Comparison of ENCODE assay signal across 19 mouse cellular contexts in genomic region chr16:29808851-29809250, GRCm38 (mm10).
A peak's percentile ranks its signal among the peaks of the same experiment; 100 is the strongest.
DNase-seq lines count a peak whose midpoint lies in the region; ATAC-seq lines count a peak whose summit lies in the region.
"Had no signal": no experiment of that assay in that cellular context is flagged by ENCODE, and none has a peak within 500 bp of the region (broad histone marks: within the 10 kb centered on the region; RNA-seq: fewer than 3 reads in every experiment).

No protein-coding gene starts in this region.

- H3K4me1 ChIP-seq in forebrain, embryonic 16.5 days (replicated peaks; ENCODE audit: control insufficient read depth, insufficient read depth, low read length), result peaks cover 10% of the 10 kb centered on the region
- H3K4me1 ChIP-seq in forebrain, embryonic 10.5 days, result peaks cover 13% of the 10 kb centered on the region

- H3K9me3 ChIP-seq in forebrain, embryonic 16.5 days (ENCODE audit: control insufficient read depth, low read length), result no peaks in the 10 kb centered on the region
- H3K9me3 ChIP-seq in forebrain, embryonic 10.5 days, result no peaks in the 10 kb centered on the region
- H3K9me3 ChIP-seq: embryonic facial prominence, embryonic 15.5 days; heart, embryonic 10.5 days; limb, embryonic 10.5 days; stomach, embryonic 15.5 days had no signal

- 57% methylated on average over 4 of the region's 4 CpGs for WGBS in forebrain, embryonic 16.5 days
- 87% methylated on average over 4 of the region's 4 CpGs for WGBS in forebrain, embryonic 10.5 days

- H3K27ac ChIP-seq in forebrain, embryonic 16.5 days (ENCODE audit: low read length), result no peak overlapping the region
- H3K27ac ChIP-seq in forebrain, embryonic 10.5 days, result no peak overlapping the region
- H3K27ac ChIP-seq: embryonic facial prominence, embryonic 15.5 days; heart, embryonic 10.5 days; limb, embryonic 10.5 days had no signal

- no peak overlapping the region for H3K9ac ChIP-seq in forebrain, embryonic 16.5 days (replicated peaks; ENCODE audit: low read depth, low read length)
- H3K9ac ChIP-seq: embryonic facial prominence, embryonic 15.5 days; liver, postnatal 0 days; stomach, embryonic 15.5 days had no signal

- no peaks in the 10 kb centered on the region for H3K27me3 ChIP-seq in forebrain, embryonic 16.5 days (replicated peaks; ENCODE audit: control insufficient read depth, insufficient read depth, low read length)
- peaks cover 56% of the 10 kb centered on the region for H3K27me3 ChIP-seq in forebrain, embryonic 10.5 days (ENCODE audit: poor library complexity, severe bottlenecking)
- H3K27me3 ChIP-seq: stomach, embryonic 15.5 days had no signal

- H3K4me3 ChIP-seq in forebrain, embryonic 16.5 days (replicated peaks; ENCODE audit: low read length), result no peak overlapping the region
- no peak overlapping the region for H3K4me3 ChIP-seq in forebrain, embryonic 10.5 days
- H3K4me3 ChIP-seq: embryonic facial prominence, embryonic 15.5 days; heart, embryonic 10.5 days; limb, embryonic 10.5 days; stomach, embryonic 15.5 days had no signal

- H3K4me2 ChIP-seq in forebrain, embryonic 16.5 days (ENCODE audit: low read length), result no peak overlapping the region
- H3K4me2 ChIP-seq: embryonic facial prominence, embryonic 15.5 days; stomach, embryonic 15.5 days had no signal

- DNase-seq in forebrain, embryonic 10.5 days (ENCODE audit: extremely low spot score, low spot score), result no peak
- peak; percentile 24 for DNase-seq in layer of hippocampus, adult 9-11 months
- DNase-seq in layer of hippocampus, postnatal 25 days (ENCODE audit: extremely low spot score in 1 of 2, low spot score in 1 of 2), result no peak
- DNase-seq in thymus, postnatal 0 days (ENCODE audit: low spot score), result peak; percentile 42
- no peak for DNase-seq in thymus, adult 18-20 months
- no peak for DNase-seq in cerebellum, adult 8-10 months
- DNase-seq: adrenal gland, postnatal 14 days; cerebellum, adult 11-12 months; cerebellum, postnatal 36 days; kidney, adult 8-10 months; kidney, postnatal 14 days; liver, postnatal 0 days; lung, postnatal 14 days; thymus, postnatal 36 days had no signal

- ATAC-seq in forebrain, embryonic 16.5 days, result peak; percentile 21; the same call in 1 of the 2 replicates
- ATAC-seq: liver, postnatal 0 days had no signal

- H3K36me3 ChIP-seq in forebrain, embryonic 16.5 days (ENCODE audit: control insufficient read depth, insufficient read depth), result no peaks in the 10 kb centered on the region
- no peaks in the 10 kb centered on the region for H3K36me3 ChIP-seq in forebrain, embryonic 10.5 days (replicated peaks)
- H3K36me3 ChIP-seq: embryonic facial prominence, embryonic 15.5 days; heart, embryonic 10.5 days; limb, embryonic 10.5 days; stomach, embryonic 15.5 days had no signal

Comparison
In these comparisons a context has a peak if more than half of its experiments do, and no peak if none do; other contexts are left out.
1. DNase-seq: peak in layer of hippocampus, adult 9-11 months (single experiment) and thymus, postnatal 0 days (single experiment); none in forebrain, embryonic 10.5 days (single experiment), layer of hippocampus, postnatal 25 days (0 of 2), thymus, adult 18-20 months (0 of 2) and cerebellum, adult 8-10 months (single experiment).